Mouse (Mus musculus) spleen, adult 2 months (tissue): ENCODE results near the gene Adgrb2.

Experiments
- CTCF ChIP-seq: fragments of 200-500 bp; IDR thresholded peaks from 2 replicates; pipeline ENCODE4 v1.5.1; 2011; ENCODE audit warnings: mild to moderate bottlenecking, inconsistent platforms; ENCODE audit not compliant: insufficient read depth, insufficient read length, insufficient replicate concordance; ENCODE audit errors: extremely low read depth
- POLR2A ChIP-seq: fragments of 200-500 bp; IDR thresholded peaks from 2 replicates; pipeline ENCODE4 v1.6.1; 2011; ENCODE audit warnings: low read depth, low read length, inconsistent platforms

- TF ChIP-seq CTCF = no peak
- TF ChIP-seq POLR2A = no peak
These were observed 40.9 kb downstream of the Adgrb2 start for GRCm38 (mm10) chr4:130025544-130025943.
